Mouse (Mus musculus): ENCODE data around the gene Btbd1. TPM values are rescaled to one million over a fixed set of nuclear protein-coding genes. Genes with fewer than 3 reads are reported as not detected.

Btbd1 gene
- polyA plus RNA-seq, 1 experiment from 2014 or later: 100 TPM

DNA sequence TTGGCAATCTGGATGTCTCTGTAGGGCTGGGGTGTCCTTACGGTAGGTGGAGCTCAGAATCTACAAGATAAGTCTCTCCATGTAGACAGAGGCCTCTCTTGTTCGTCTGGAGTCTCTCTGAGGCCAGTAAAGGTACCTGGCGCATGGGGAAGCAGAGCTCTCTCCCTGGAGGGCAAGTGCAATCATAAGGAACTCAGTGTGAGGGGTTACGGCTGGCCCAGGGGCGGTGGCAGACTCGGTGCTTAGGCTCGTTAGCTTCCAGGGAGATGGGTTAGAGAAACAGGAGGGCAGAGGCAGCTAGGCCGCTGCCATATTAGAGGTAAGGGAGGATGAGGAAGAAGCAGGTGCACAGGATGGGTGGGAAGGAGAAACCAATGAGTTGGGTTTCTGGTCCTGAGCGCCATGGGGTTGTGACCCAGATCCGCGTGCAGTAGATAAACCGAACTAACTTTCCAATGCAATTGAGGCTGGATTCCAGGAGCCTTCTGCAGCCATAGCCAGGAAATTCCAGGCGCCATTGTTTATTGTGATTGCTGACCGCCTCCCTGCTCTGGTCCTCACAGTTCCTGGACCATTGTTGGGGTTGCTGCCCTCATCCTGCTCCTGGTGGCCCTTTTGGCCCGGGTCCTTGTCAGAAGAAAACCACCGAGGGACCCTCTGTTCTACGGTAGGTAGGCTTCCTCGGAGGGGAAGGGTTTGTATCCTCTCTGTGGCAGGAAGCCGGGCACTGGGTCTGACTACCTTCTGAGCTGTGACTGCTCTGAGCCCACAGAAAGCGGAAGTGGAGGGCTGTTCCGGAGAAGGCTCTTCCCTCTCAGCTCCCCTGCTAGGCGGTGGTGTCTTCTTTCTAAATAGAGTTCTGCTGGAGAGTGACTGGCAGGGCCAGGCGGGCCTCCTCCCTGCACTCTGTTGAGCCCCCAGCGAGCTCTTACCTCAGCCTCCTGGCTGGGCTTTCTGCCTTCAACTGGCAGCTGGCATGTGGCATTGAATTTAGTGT is 33.7 kb upstream of the Btbd1 start:
- 0 out of 2 replicates have a peak overlapping the region, but pooled peaks have one; percentile 8 for H3K27ac ChIP-seq (ENCODE audit: low read depth, low read length)
- no peak overlapping the region for H3K9ac ChIP-seq (ENCODE audit: low read length)
- ATAC-seq (ENCODE audit: insufficient read depth, low FRiP score, low TSS enrichment): no peak
- no peak overlapping the region for H3K4me3 ChIP-seq (ENCODE audit: low read depth, low read length)
- H3K4me1 ChIP-seq (ENCODE audit: control insufficient read depth, insufficient read depth, low read length): no peaks in the 10 kb centered on the region
- DNase-seq (ENCODE audit: low spot score): no peak
- H3K9me3 ChIP-seq (ENCODE audit: control insufficient read depth, low read length): no peaks in the 10 kb centered on the region
- no peak overlapping the region for H3K4me2 ChIP-seq (ENCODE audit: low read depth)
- H3K36me3 ChIP-seq (ENCODE audit: control insufficient read depth, insufficient read depth, low read length): no peaks in the 10 kb centered on the region
- 0 out of 2 replicates have a peak, but pooled peaks cover 2% of the 10 kb centered on the region for H3K27me3 ChIP-seq (ENCODE audit: control insufficient read depth, insufficient read depth, low read length)
- WGBS: 74% methylated on average over 24 of the region's 24 CpGs

DNA sequence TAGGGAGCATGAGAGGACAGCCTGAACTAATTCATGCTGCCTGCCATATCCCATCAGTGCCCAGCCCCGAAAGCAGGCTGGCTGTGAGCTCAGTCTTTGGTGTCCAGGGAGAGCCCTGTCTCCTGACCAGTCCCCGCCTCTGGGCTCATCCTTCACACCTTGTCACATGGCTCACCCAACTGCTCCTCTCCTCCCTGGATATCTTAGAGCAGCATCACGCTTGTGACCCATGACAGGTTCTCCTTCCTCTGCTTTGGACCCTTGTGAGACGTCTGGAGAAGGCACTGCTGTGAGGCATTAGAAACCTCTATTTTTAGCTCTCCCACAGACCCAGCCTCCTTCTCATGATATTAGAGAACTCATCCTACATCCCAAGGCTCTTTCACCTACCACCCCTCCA is 32.7 kb upstream of the Btbd1 start:
- Histone ChIP-seq H3K36me3 (ENCODE audit: control insufficient read depth, insufficient read depth, low read length) (no peaks in the 10 kb centered on the region), H3K4me1 (ENCODE audit: control insufficient read depth, insufficient read depth, low read length) (no peaks in the 10 kb centered on the region), H3K9ac (ENCODE audit: low read length) (no peak overlapping the region), H3K4me3 (ENCODE audit: low read depth, low read length) (no peak overlapping the region), H3K27ac (ENCODE audit: low read depth, low read length) (no peak overlapping the region), H3K27me3 (ENCODE audit: control insufficient read depth, insufficient read depth, low read length) (0 out of 2 replicates have a peak, but pooled peaks cover 2% of the 10 kb centered on the region), H3K4me2 (ENCODE audit: low read depth) (no peak overlapping the region), H3K9me3 (ENCODE audit: control insufficient read depth, low read length) (no peaks in the 10 kb centered on the region)
- DNase-seq (ENCODE audit: low spot score) (no peak), ATAC-seq (ENCODE audit: insufficient read depth, low FRiP score, low TSS enrichment) (no peak)
- 74% methylated on average over 4 of the region's 4 CpGs for WGBS

DNA sequence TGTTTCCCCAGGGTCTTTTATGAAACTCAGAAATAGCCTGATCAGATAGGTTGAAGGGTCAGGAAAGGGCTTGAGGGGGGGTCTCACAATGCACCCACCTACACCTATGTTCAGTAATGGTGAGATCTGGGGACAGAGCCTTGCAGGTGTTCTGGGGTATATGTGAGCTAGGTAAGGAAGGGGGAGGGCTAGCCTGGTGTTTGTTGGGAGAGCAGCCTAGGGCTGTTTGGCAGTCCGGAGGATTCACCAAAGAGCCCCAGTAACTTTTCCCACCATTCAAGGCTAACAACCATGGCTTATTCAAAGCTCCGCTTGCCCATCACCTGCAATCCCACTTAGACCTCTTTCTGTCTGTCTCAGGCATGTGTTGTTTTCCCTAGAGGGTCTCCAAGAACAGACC is 32.2 kb upstream of the Btbd1 start:
- 73% methylated on average over 2 of the region's 2 CpGs for WGBS
- Histone ChIP-seq H3K36me3 (ENCODE audit: control insufficient read depth, insufficient read depth, low read length) (no peaks in the 10 kb centered on the region), H3K4me3 (ENCODE audit: low read depth, low read length) (no peak overlapping the region), H3K9me3 (ENCODE audit: control insufficient read depth, low read length) (no peaks in the 10 kb centered on the region), H3K27ac (ENCODE audit: low read depth, low read length) (no peak overlapping the region), H3K4me1 (ENCODE audit: control insufficient read depth, insufficient read depth, low read length) (no peaks in the 10 kb centered on the region), H3K4me2 (ENCODE audit: low read depth) (no peak overlapping the region), H3K9ac (ENCODE audit: low read length) (no peak overlapping the region), H3K27me3 (ENCODE audit: control insufficient read depth, insufficient read depth, low read length) (0 out of 2 replicates have a peak, but pooled peaks cover 2% of the 10 kb centered on the region)
- no peak for ATAC-seq (ENCODE audit: insufficient read depth, low FRiP score, low TSS enrichment)
- DNase-seq (ENCODE audit: low spot score): no peak

DNA sequence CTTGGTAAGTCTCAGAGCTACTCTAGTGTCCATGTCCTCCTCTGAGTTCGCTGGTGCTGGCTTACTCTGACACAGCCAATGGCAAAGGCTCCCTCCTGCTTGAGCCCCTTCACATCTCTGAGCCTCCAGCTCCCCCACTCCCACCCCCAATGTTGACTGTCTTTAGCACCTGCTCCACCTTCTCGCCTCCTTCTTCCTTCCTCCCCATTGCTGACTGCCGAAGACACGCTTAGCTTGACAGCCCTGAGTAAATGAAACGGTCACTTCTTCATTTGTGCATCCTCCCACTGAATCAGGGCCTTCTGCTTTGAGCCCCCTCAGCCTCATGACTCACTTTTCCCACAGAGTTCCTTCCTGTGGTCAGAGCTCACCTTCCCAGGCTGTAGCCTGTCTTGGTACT is 31.8 kb upstream of the Btbd1 start:
- no peak overlapping the region for H3K27ac ChIP-seq (ENCODE audit: low read depth, low read length)
- no peak overlapping the region for H3K9ac ChIP-seq (ENCODE audit: low read length)
- H3K4me3 ChIP-seq (ENCODE audit: low read depth, low read length): no peak overlapping the region
- DNase-seq (ENCODE audit: low spot score) (no peak), ATAC-seq (ENCODE audit: insufficient read depth, low FRiP score, low TSS enrichment) (no peak)
- WGBS: 77% methylated on average over 5 of the region's 5 CpGs
- no peaks in the 10 kb centered on the region for H3K36me3 ChIP-seq (ENCODE audit: control insufficient read depth, insufficient read depth, low read length)
- no peak overlapping the region for H3K4me2 ChIP-seq (ENCODE audit: low read depth)
- 0 out of 2 replicates have a peak, but pooled peaks cover 2% of the 10 kb centered on the region for H3K27me3 ChIP-seq (ENCODE audit: control insufficient read depth, insufficient read depth, low read length)
- no peaks in the 10 kb centered on the region for H3K9me3 ChIP-seq (ENCODE audit: control insufficient read depth, low read length)
- H3K4me1 ChIP-seq (ENCODE audit: control insufficient read depth, insufficient read depth, low read length): no peaks in the 10 kb centered on the region

DNA sequence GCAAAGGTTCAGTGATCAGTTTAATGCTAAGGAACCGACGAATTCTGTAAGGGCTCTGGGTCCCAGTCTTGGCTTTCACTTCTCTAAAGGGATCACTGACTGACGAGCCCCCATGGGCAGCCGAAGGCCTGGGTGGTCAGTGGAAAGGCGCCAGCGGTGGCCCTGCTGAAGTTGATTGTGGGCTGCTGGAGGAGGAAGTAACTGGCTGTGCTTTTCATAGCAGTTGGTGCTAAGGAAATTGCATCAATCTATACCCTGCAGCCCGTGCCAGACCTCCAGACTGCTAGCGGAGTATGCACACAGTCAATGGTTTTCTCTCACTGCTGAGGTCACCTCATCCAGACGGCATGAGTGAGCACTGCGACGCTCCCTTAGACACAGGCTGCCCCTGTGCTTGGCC is 30.8 kb upstream of the Btbd1 start:
- Histone ChIP-seq H3K27me3 (ENCODE audit: control insufficient read depth, insufficient read depth, low read length) (0 out of 2 replicates have a peak, but pooled peaks cover 2% of the 10 kb centered on the region), H3K27ac (ENCODE audit: low read depth, low read length) (0 out of 2 replicates have a peak overlapping the region, but pooled peaks have one; percentile 53), H3K4me2 (ENCODE audit: low read depth) (peak overlapping the region; percentile 98), H3K4me1 (ENCODE audit: control insufficient read depth, insufficient read depth, low read length) (no peaks in the 10 kb centered on the region), H3K9ac (ENCODE audit: low read length) (no peak overlapping the region), H3K36me3 (ENCODE audit: control insufficient read depth, insufficient read depth, low read length) (no peaks in the 10 kb centered on the region), H3K9me3 (ENCODE audit: control insufficient read depth, low read length) (no peaks in the 10 kb centered on the region), H3K4me3 (ENCODE audit: low read depth, low read length) (peak overlapping the region; percentile 63; the same call in 1 of the 2 replicates)
- no peak for ATAC-seq (ENCODE audit: insufficient read depth, low FRiP score, low TSS enrichment)
- DNase-seq (ENCODE audit: low spot score): peak; percentile 23
- WGBS: 52% methylated on average over 11 of the region's 11 CpGs

DNA sequence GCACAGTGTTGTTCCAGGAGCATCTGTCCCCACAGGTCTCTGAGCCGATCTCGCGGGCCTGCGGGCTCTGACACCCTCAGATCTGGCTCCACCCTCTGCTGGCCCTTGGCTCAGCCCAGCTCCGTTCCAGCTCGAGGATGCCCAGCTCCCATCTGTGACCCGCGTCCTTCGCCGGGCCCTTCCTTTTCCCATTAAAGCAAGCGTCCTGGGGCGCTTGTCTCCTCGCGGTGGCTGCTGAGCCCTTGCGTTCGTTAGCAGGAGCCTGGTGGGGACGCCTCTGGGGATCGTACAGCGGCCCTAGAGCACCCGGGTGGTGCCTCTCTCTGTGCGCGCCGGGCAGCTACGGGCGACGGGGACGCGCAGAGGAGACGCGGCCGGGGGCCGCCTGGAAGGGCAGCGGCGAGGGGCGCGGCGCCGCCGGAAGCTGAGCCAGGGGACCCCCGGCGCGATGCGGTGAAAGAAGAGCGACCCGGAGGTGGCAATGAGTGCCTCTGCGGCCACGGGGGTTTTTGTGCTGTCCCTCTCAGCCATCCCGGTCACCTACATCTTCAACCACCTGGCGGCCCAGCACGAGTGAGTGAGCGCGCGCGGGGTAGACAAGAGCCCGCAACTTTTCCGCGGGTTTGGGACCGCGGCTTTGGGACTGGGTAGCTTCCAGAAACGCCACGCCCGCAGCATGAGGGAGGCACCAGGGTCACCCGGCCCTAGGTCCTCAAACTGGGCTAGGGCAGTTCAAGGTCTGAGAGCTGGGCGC is 29.9 kb upstream of the Btbd1 start, which contains the start of gene Tm6sf1:
Gene Tm6sf1, plus strand, starts transcription at position 34 of the 754 bp plus-strand sequence.
- peak within 1 kb of the TSS; percentile 68 for H3K9ac ChIP-seq (ENCODE audit: low read length)
- peak; percentile 84 for ATAC-seq (ENCODE audit: insufficient read depth, low FRiP score, low TSS enrichment)
- peak within 1 kb of the TSS; percentile 98 for H3K4me2 ChIP-seq (ENCODE audit: low read depth)
- WGBS: under 1% methylated on average over 64 of the region's 64 CpGs
- peak; percentile 71 for DNase-seq (ENCODE audit: low spot score)
- H3K27me3 ChIP-seq (ENCODE audit: control insufficient read depth, insufficient read depth, low read length): 0 out of 2 replicates have a peak, but pooled peaks cover 2% of the 10 kb centered on the region
- peak within 1 kb of the TSS; percentile 63 for H3K4me3 ChIP-seq (ENCODE audit: low read depth, low read length)
- 0 out of 2 replicates have a peak within 1 kb of the TSS, but pooled peaks have one; percentile 20 for H3K27ac ChIP-seq (ENCODE audit: low read depth, low read length)
- H3K4me1 ChIP-seq (ENCODE audit: control insufficient read depth, insufficient read depth, low read length): no peaks in the 10 kb centered on the region
- no peaks in the 10 kb centered on the region for H3K9me3 ChIP-seq (ENCODE audit: control insufficient read depth, low read length)
- no peaks in the 10 kb centered on the region for H3K36me3 ChIP-seq (ENCODE audit: control insufficient read depth, insufficient read depth, low read length)

DNA sequence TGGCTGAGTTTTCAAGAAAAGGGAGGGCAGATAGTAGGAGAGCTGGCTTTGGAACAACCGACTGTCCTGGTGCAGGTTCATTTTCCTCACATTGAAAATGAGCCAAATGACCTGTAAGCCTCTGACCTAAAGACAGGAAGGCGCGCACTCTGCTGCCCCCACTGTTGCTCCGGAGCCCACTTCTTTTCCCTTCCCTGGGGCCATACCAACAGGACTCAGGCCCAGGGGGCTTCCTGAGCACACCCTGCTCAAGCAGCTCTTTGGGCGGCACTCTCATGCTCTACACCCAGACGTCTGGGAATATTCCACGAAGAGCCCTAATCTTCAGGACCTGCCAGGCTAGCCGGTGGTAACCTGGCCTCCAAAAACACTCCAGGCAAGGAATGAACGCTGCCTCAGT is 29.0 kb upstream of the Btbd1 start:
- Histone ChIP-seq H3K4me1 (ENCODE audit: control insufficient read depth, insufficient read depth, low read length) (no peaks in the 10 kb centered on the region), H3K9ac (ENCODE audit: low read length) (no peak overlapping the region), H3K4me3 (ENCODE audit: low read depth, low read length) (no peak overlapping the region), H3K36me3 (ENCODE audit: control insufficient read depth, insufficient read depth, low read length) (no peaks in the 10 kb centered on the region), H3K4me2 (ENCODE audit: low read depth) (peak overlapping the region; percentile 98; the same call in 1 of the 2 replicates), H3K9me3 (ENCODE audit: control insufficient read depth, low read length) (no peaks in the 10 kb centered on the region), H3K27ac (ENCODE audit: low read depth, low read length) (no peak overlapping the region), H3K27me3 (ENCODE audit: control insufficient read depth, insufficient read depth, low read length) (0 out of 2 replicates have a peak, but pooled peaks cover 2% of the 10 kb centered on the region)
- ATAC-seq (ENCODE audit: insufficient read depth, low FRiP score, low TSS enrichment) (no peak), DNase-seq (ENCODE audit: low spot score) (peak; percentile 24)
- WGBS: 5% methylated on average over 9 of the region's 9 CpGs

DNA sequence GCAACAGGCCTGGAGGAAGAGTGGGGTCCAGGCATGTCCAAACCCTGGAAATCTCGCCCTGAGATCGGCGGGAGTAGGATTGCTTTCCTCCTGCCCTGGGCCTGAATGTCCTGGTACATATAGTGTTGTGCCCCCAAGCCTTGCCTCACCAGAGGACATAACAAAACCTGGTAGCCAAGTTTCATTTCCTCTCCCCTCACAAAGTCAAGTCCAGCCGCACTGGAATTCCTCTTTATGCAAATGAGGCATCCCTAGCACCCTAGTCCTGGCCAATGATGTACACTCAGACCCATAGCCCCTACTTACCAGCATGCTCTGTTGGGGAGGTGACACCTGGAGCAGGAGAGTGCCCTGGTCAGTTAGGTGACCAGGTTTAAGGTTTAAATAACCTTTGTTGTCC is 27.0 kb upstream of the Btbd1 start:
- no peak for ATAC-seq (ENCODE audit: insufficient read depth, low FRiP score, low TSS enrichment)
- no peak overlapping the region for H3K4me3 ChIP-seq (ENCODE audit: low read depth, low read length)
- H3K36me3 ChIP-seq (ENCODE audit: control insufficient read depth, insufficient read depth, low read length): no peaks in the 10 kb centered on the region
- H3K27ac ChIP-seq (ENCODE audit: low read depth, low read length): no peak overlapping the region
- DNase-seq (ENCODE audit: low spot score): no peak
- no peaks in the 10 kb centered on the region for H3K4me1 ChIP-seq (ENCODE audit: control insufficient read depth, insufficient read depth, low read length)
- no peak overlapping the region for H3K9ac ChIP-seq (ENCODE audit: low read length)
- no peaks in the 10 kb centered on the region for H3K9me3 ChIP-seq (ENCODE audit: control insufficient read depth, low read length)
- WGBS: 80% methylated on average over 4 of the region's 4 CpGs
- H3K4me2 ChIP-seq (ENCODE audit: low read depth): no peak overlapping the region
- 0 out of 2 replicates have a peak, but pooled peaks cover 2% of the 10 kb centered on the region for H3K27me3 ChIP-seq (ENCODE audit: control insufficient read depth, insufficient read depth, low read length)

All from neural tube, embryonic 11.5 days (tissue).